Mouse (Mus musculus) heart, adult 2 months (tissue): Measurements from ENCODE around the gene Mapk8ip2. TPM values are rescaled to one million over a fixed set of nuclear protein-coding genes. Genes with fewer than 3 reads are reported as not detected.

Source experiments
- DNase-seq, 2 experiments: peaks; one replicate each; pipeline ENCODE4 v3.0.0; 2021
- H3K27ac ChIP-seq: fragments of 200-600 bp; 2 replicates; pipeline ENCODE4 v1.8.1; 2022
- H3K27me3 ChIP-seq: fragments of 200-500 bp; 2 replicates; pipeline ENCODE4 v1.6.1; 2012; ENCODE audit warnings: mild to moderate bottlenecking, low read length, inconsistent platforms, mixed read lengths; ENCODE audit not compliant: control insufficient read depth, insufficient read depth
- H3K36me3 ChIP-seq: fragments of 200-500 bp; 2 replicates; pipeline ENCODE4 v1.6.1; 2012; ENCODE audit warnings: low read length, inconsistent platforms; ENCODE audit not compliant: control insufficient read depth, insufficient read depth
- H3K4me1 ChIP-seq: fragments of 200-500 bp; 2 replicates; pipeline ENCODE4 v1.6.1; 2011; ENCODE audit warnings: low read length; ENCODE audit not compliant: control insufficient read depth, insufficient read depth
- H3K4me3 ChIP-seq: fragments of 200-600 bp; 2 replicates; pipeline ENCODE4 v1.8.1; 2022
- H3K79me2 ChIP-seq: fragments of 200-500 bp; replicated peaks from 2 replicates; pipeline ENCODE4 v1.6.1; 2012; ENCODE audit warnings: mild to moderate bottlenecking, inconsistent platforms, low read length, moderate library complexity, mixed read lengths; ENCODE audit not compliant: control insufficient read depth, insufficient read depth
- H3K9ac ChIP-seq: fragments of 200-500 bp; 2 replicates; pipeline ENCODE4 v1.6.1; 2012; ENCODE audit warnings: low read depth, mild to moderate bottlenecking, control low read depth, inconsistent platforms, low read length, mixed read lengths
- CTCF ChIP-seq: fragments of 200-600 bp; IDR thresholded peaks from 2 replicates; pipeline ENCODE4 v1.8.1; 2022; ENCODE audit warnings: antibody characterized with exemption, mild to moderate bottlenecking, moderate library complexity
- EP300 ChIP-seq: fragments of 200-500 bp; IDR thresholded peaks from 2 replicates; pipeline ENCODE4 v1.6.1; 2011; ENCODE audit warnings: low read depth, low read length, control low read depth; ENCODE audit not compliant: insufficient read depth
- POLR2A ChIP-seq: fragments of 200-500 bp; IDR thresholded peaks from 2 replicates; pipeline ENCODE4 v1.6.1; 2011; ENCODE audit warnings: mild to moderate bottlenecking, low read depth, low read length, control low read depth; ENCODE audit not compliant: insufficient read depth
- WGBS: fragments of 180-500 bp; shearing (Covaris S2); methylation state at CpG from one replicate; pipeline ENCODE4 v1.1.7; 2018; 5-methylcytosine and 5-hydroxymethylcytosine counted together
- intact Hi-C: fragments of 180-260 bp; cut with DNase I; formaldehyde crosslinking; loops from one replicate; pipeline ENCODE4 v1.15.1; 2025
- polyA plus RNA-seq: library from polyadenylated mRNA; depleted of rRNA; stranded (reverse); fragments of >200 nt; gene quantifications from 2 replicates; pipeline ENCODE4 v1.2.3, GENCODE M21; 2012
- total RNA-seq, 2 experiments: library from RNA; stranded (reverse); gene quantifications; 2 replicates each; pipeline ENCODE4 v1.2.3; 2021

Mapk8ip2 gene
- total and polyA plus RNA-seq, 3 experiments, result 0.16 to 0.18 TPM; not detected in 1

GRCm38 (mm10) chr15:89421938-89422337 is 31.8 kb upstream of the Mapk8ip2 start:
- Histone ChIP-seq H3K79me2 (no peaks in the 10 kb centered on the region), H3K27me3 (no peaks in the 10 kb centered on the region), H3K36me3 (peaks cover 7% of the 10 kb centered on the region), H3K9ac (no peak overlapping the region), H3K4me1 (no peaks in the 10 kb centered on the region), H3K4me3 (no peak overlapping the region), H3K27ac (no peak overlapping the region)
- intact Hi-C loops, result no loop called here
- no peak for TF ChIP-seq POLR2A
- no peak for DNase-seq
- WGBS, result 81% methylated on average over 9 of the region's 9 CpGs

- no peaks in the 10 kb centered on the region for H3K27me3 ChIP-seq
- no peaks in the 10 kb centered on the region for H3K79me2 ChIP-seq
- intact Hi-C loops, result no loop called here
- peak overlapping the region; percentile 44 for H3K4me3 ChIP-seq
- TF ChIP-seq POLR2A (no peak), CTCF (no peak), EP300 (no peak)
- peak overlapping the region; percentile 95 for H3K27ac ChIP-seq
- peaks cover 10% of the 10 kb centered on the region for H3K36me3 ChIP-seq
- H3K4me1 ChIP-seq, result no peaks in the 10 kb centered on the region; the same call in 1 of the 2 replicates
- WGBS, result 67% methylated on average over 8 of the region's 8 CpGs
- no peak for DNase-seq
- H3K9ac ChIP-seq, result peak overlapping the region; percentile 43
Measured at GRCm38 (mm10) chr15:89424621-89425020, 29.1 kb upstream of the Mapk8ip2 start.

GRCm38 (mm10) chr15:89425711-89426121 is 28.0 kb upstream of the Mapk8ip2 start, which contains the start of gene Cpt1b:
TSS of gene Cpt1b (minus strand) at chr15:89425863.
- H3K4me1 ChIP-seq, result no peaks in the 10 kb centered on the region; the same call in 1 of the 2 replicates
- H3K4me3 ChIP-seq, result peak within 1 kb of the TSS; percentile 50
- TF ChIP-seq EP300 (peak; percentile 87), CTCF (no peak), POLR2A (peak; percentile 85)
- peak within 1 kb of the TSS; percentile 99 for H3K27ac ChIP-seq
- peak; percentile 69 to 83 for DNase-seq
- intact Hi-C loops, result no loop called here
- WGBS, result 40% methylated on average over 6 of the region's 6 CpGs
- H3K9ac ChIP-seq, result peak within 1 kb of the TSS; percentile 77
- H3K79me2 ChIP-seq, result no peaks in the 10 kb centered on the region
- H3K36me3 ChIP-seq, result peaks cover 8% of the 10 kb centered on the region
- no peaks in the 10 kb centered on the region for H3K27me3 ChIP-seq

- TF ChIP-seq CTCF (no peak), EP300 (no peak), POLR2A (no peak)
- Histone ChIP-seq H3K4me1 (no peaks in the 10 kb centered on the region; the same call in 1 of the 2 replicates), H3K9ac (no peak overlapping the region), H3K79me2 (no peaks in the 10 kb centered on the region), H3K27me3 (no peaks in the 10 kb centered on the region), H3K4me3 (no peak overlapping the region; the same call in 1 of the 2 replicates), H3K27ac (peak overlapping the region; percentile 99), H3K36me3 (peaks cover 8% of the 10 kb centered on the region)
- DNase-seq, result peak; percentile 60 to 62
- intact Hi-C loops, result no loop called here
- 69% methylated on average over 10 of the region's 10 CpGs for WGBS
Measured at GRCm38 (mm10) chr15:89426716-89427115, 27.0 kb upstream of the Mapk8ip2 start.

- Histone ChIP-seq H3K4me3 (peak overlapping the region; percentile 99), H3K4me1 (no peaks in the 10 kb centered on the region; the same call in 1 of the 2 replicates), H3K27ac (peak overlapping the region; percentile 99), H3K27me3 (no peaks in the 10 kb centered on the region), H3K9ac (peak overlapping the region; percentile 74), H3K36me3 (peaks cover 8% of the 10 kb centered on the region), H3K79me2 (no peaks in the 10 kb centered on the region)
- WGBS, result 73% methylated on average over 19 of the region's 19 CpGs
- TF ChIP-seq EP300 (no peak), POLR2A (no peak), CTCF (no peak)
- no peak for DNase-seq
- intact Hi-C loops, result loop anchor here (2.0 kb wide), 1 partner anchor 53 kb away; no protein-coding TSS in a partner anchor
Measured at GRCm38 (mm10) chr15:89428136-89428790, 25.4 kb upstream of the Mapk8ip2 start.

GRCm38 (mm10) chr15:89428821-89429351 is 24.8 kb upstream of the Mapk8ip2 start:
- 5% methylated on average over 22 of the region's 22 CpGs for WGBS
- no peaks in the 10 kb centered on the region for H3K79me2 ChIP-seq
- H3K27me3 ChIP-seq, result no peaks in the 10 kb centered on the region
- H3K27ac ChIP-seq, result peak overlapping the region; percentile 99
- peak overlapping the region; percentile 74 for H3K9ac ChIP-seq
- H3K4me1 ChIP-seq, result no peaks in the 10 kb centered on the region; the same call in 1 of the 2 replicates
- intact Hi-C loops, result loop anchor here (2.0 kb wide), 1 partner anchor 54 kb away; no protein-coding TSS in a partner anchor
- TF ChIP-seq POLR2A (no peak), EP300 (no peak), CTCF (no peak)
- H3K36me3 ChIP-seq, result peaks cover 8% of the 10 kb centered on the region
- H3K4me3 ChIP-seq, result peak overlapping the region; percentile 99
- peak in 1 of 2 experiments; percentile 32 for DNase-seq
